Mouse (Mus musculus): Measurements from ENCODE around the gene Lsamp. TPM values are rescaled to one million over a fixed set of nuclear protein-coding genes. Genes with fewer than 3 reads are reported as not detected.

Lsamp gene
- polyA plus RNA-seq, 1 experiment from 2014 or later: 1.3 TPM

DNA sequence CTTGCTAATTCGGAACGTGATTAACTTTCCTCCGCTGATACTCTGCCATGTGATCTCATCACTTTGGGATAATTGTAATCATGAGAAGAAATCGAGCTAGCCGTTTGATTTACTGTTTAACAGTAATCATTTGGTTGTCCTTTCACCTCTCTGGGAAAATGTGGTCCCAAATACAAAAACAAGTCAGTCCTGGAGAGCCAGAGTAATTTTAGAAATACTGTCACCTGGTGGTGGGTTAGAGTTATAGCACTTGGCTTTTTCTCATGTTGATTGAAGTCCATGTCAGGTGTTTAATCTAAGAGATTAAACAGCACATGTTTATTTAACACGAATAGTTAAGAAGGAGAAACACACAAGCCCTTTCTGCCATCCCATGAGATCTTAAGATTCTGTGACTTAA, 1851.6 kb downstream of the Lsamp start:
- DNase-seq (ENCODE audit: low spot score) (no peak), ATAC-seq (replicated peaks; ENCODE audit: low FRiP score) (no peak)
- 56% methylated on average over 6 of the region's 6 CpGs for WGBS
- Histone ChIP-seq H3K9me3 (ENCODE audit: control insufficient read depth, low read length) (no peaks in the 10 kb centered on the region), H3K36me3 (ENCODE audit: control insufficient read depth, insufficient read depth, low read length) (no peaks in the 10 kb centered on the region), H3K27ac (ENCODE audit: low read depth, low read length) (no peak overlapping the region), H3K4me3 (ENCODE audit: low read depth, low read length) (no peak overlapping the region), H3K4me1 (replicated peaks; ENCODE audit: control insufficient read depth, insufficient read depth, low read length) (no peaks in the 10 kb centered on the region), H3K9ac (ENCODE audit: low read depth, low read length) (no peak overlapping the region), H3K27me3 (replicated peaks; ENCODE audit: control insufficient read depth, insufficient read depth, low read length) (no peaks in the 10 kb centered on the region), H3K4me2 (no peak overlapping the region)

DNA sequence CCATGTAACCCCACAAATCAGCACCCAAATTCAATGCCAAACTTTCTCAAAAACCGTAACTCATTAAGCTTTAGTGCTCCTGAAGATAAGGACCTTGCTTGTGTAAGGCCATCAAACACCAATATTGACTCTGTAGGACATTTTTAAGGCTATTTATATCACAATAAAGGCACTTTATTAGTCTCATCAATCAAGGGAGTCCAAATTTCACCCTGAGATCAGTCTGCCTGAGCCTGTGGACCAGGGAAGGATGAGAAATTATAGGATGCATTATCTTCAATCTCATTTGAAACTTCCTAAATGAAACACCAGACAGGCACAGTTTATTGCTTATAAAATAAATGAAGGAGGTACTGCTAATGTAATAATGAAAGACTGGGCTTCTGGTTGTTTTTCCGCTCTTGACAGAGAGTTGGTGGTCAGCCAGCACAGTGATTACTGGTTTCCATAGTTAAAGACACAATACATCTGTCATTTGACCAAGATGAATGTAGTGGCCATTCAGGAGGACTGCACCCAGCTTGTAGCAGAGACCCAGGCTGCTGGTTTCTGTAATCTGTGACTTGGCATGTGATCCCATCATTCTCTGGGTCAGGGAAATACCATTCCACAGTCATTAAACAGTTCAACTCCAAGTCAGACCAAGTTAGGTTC, 1855.7 kb downstream of the Lsamp start:
- Histone ChIP-seq H3K36me3 (ENCODE audit: control insufficient read depth, insufficient read depth, low read length) (no peaks in the 10 kb centered on the region), H3K4me3 (ENCODE audit: low read depth, low read length) (no peak overlapping the region), H3K9ac (ENCODE audit: low read depth, low read length) (no peak overlapping the region), H3K27ac (ENCODE audit: low read depth, low read length) (no peak overlapping the region), H3K4me1 (replicated peaks; ENCODE audit: control insufficient read depth, insufficient read depth, low read length) (no peaks in the 10 kb centered on the region), H3K4me2 (no peak overlapping the region), H3K27me3 (replicated peaks; ENCODE audit: control insufficient read depth, insufficient read depth, low read length) (no peaks in the 10 kb centered on the region), H3K9me3 (ENCODE audit: control insufficient read depth, low read length) (no peaks in the 10 kb centered on the region)
- 69% methylated on average over 2 of the region's 2 CpGs for WGBS
- DNase-seq (ENCODE audit: low spot score) (no peak), ATAC-seq (replicated peaks; ENCODE audit: low FRiP score) (no peak)

DNA sequence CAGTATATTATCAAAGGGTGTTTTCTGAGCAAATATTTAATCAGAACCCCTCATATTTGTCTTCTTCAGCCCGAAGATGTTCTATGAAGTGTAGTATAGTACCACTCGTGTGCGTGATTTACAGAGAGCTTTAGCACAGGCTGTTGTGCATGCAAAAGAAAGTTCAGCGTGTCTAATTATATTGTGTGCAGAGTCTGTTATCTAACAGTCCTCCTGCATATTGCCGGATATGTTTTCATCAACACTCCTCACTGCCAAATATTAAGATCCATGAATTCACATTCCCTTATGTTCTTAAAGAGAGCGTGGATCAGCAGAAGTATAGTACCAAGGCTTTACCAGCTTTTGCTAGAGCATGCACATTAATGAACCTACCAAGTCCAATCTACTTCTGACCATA, 1862.7 kb downstream of the Lsamp start:
- Histone ChIP-seq H3K9me3 (ENCODE audit: control insufficient read depth, low read length) (no peaks in the 10 kb centered on the region), H3K36me3 (ENCODE audit: control insufficient read depth, insufficient read depth, low read length) (no peaks in the 10 kb centered on the region), H3K4me1 (replicated peaks; ENCODE audit: control insufficient read depth, insufficient read depth, low read length) (no peaks in the 10 kb centered on the region), H3K9ac (ENCODE audit: low read depth, low read length) (no peak overlapping the region), H3K27me3 (replicated peaks; ENCODE audit: control insufficient read depth, insufficient read depth, low read length) (no peaks in the 10 kb centered on the region), H3K4me2 (no peak overlapping the region), H3K4me3 (ENCODE audit: low read depth, low read length) (no peak overlapping the region), H3K27ac (ENCODE audit: low read depth, low read length) (no peak overlapping the region)
- no peak for ATAC-seq (replicated peaks; ENCODE audit: low FRiP score)
- DNase-seq (ENCODE audit: low spot score): no peak
- 83% methylated on average over 6 of the region's 6 CpGs for WGBS

DNA sequence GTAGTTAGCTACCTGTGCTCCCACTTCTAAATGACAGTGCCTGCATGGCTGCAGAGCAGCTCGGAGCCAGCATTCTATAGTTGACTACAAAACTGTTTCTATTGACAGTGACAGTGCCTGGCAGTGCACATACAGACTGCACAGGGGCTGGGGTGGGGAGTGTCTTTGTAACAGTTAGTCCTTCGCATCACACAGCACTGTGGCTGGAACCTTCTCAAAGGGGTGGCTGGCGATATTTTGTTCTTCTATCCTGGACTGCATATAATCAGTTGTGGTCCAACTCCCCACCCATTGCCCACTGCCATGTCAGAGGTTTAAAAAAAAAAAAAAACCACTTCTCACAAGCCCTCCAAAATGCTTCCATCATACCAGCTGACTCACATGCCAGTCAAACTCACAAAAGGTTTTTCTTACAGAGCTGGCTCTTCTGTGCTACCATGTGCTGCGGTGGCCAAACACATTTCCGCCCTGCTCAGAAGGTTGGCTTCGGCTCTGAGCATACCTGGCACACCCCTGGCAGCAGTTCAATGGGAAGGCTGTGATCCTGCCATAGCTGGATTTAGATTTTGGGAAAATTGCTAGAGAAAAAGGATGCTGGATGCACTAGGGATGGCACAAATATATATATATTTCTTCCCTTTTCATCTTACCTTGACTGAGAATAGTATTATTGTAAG, 1887.9 kb downstream of the Lsamp start:
- DNase-seq (ENCODE audit: low spot score) (no peak), ATAC-seq (replicated peaks; ENCODE audit: low FRiP score) (no peak)
- Histone ChIP-seq H3K4me1 (replicated peaks; ENCODE audit: control insufficient read depth, insufficient read depth, low read length) (no peaks in the 10 kb centered on the region), H3K36me3 (ENCODE audit: control insufficient read depth, insufficient read depth, low read length) (no peaks in the 10 kb centered on the region), H3K9me3 (ENCODE audit: control insufficient read depth, low read length) (no peaks in the 10 kb centered on the region), H3K4me3 (ENCODE audit: low read depth, low read length) (no peak overlapping the region), H3K27ac (ENCODE audit: low read depth, low read length) (no peak overlapping the region), H3K9ac (ENCODE audit: low read depth, low read length) (no peak overlapping the region), H3K4me2 (no peak overlapping the region), H3K27me3 (replicated peaks; ENCODE audit: control insufficient read depth, insufficient read depth, low read length) (no peaks in the 10 kb centered on the region)
- 79% methylated on average over 6 of the region's 6 CpGs for WGBS

DNA sequence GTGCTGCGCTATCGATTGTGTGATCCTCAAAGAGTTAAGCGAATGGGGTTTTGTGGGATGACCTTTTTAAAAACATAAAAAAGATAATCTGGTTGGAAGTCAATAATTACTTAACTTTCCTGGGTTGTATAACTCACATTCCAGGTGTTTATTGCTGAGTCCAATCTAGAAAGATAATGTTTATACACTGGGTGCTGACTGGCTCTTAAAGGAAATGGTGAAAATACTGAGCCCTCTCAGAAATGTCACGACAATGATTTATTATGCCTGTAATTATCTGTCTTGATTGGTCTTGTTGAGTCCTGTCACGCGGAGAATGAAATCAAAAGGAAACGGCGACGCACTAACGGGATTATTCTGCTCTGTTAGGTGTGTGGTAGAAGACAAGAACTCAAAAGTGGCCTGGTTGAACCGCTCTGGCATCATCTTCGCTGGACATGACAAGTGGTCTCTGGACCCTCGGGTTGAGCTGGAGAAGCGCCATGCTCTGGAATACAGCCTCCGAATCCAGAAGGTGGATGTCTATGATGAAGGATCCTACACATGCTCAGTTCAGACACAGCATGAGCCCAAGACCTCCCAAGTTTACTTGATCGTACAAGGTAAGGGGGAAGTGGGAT, 1904.5 kb downstream of the Lsamp start:
- no peak overlapping the region for H3K4me2 ChIP-seq
- ATAC-seq (replicated peaks; ENCODE audit: low FRiP score): no peak
- no peak overlapping the region for H3K27ac ChIP-seq (ENCODE audit: low read depth, low read length)
- H3K9ac ChIP-seq (ENCODE audit: low read depth, low read length): no peak overlapping the region
- no peak overlapping the region for H3K4me3 ChIP-seq (ENCODE audit: low read depth, low read length)
- H3K27me3 ChIP-seq (replicated peaks; ENCODE audit: control insufficient read depth, insufficient read depth, low read length): no peaks in the 10 kb centered on the region
- no peaks in the 10 kb centered on the region for H3K9me3 ChIP-seq (ENCODE audit: control insufficient read depth, low read length)
- 87% methylated on average over 16 of the region's 16 CpGs for WGBS
- no peak for DNase-seq (ENCODE audit: low spot score)
- H3K36me3 ChIP-seq (ENCODE audit: control insufficient read depth, insufficient read depth, low read length): no peaks in the 10 kb centered on the region
- H3K4me1 ChIP-seq (replicated peaks; ENCODE audit: control insufficient read depth, insufficient read depth, low read length): no peaks in the 10 kb centered on the region

DNA sequence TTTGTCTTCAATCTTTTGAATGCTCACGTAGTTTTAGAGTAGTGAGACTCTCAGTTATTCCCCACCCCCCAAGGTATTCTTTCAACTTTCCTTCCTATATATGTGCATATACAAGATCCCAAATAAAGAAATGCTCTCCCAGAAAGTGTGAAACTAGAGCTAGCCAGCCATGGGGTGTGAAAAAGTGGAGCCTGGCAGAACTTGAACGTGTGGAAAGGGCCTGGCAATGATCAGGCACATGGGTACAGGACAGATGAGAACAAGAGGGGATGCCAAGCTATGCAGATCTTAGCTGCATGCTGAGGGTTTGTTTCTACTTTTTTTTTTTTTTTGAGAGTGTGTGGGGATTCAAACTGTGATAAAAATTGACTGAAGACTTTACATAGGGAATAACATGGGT, 1916.6 kb downstream of the Lsamp start:
- WGBS: 54% methylated on average over 2 of the region's 2 CpGs
- H3K27me3 ChIP-seq (replicated peaks; ENCODE audit: control insufficient read depth, insufficient read depth, low read length): no peaks in the 10 kb centered on the region

DNA sequence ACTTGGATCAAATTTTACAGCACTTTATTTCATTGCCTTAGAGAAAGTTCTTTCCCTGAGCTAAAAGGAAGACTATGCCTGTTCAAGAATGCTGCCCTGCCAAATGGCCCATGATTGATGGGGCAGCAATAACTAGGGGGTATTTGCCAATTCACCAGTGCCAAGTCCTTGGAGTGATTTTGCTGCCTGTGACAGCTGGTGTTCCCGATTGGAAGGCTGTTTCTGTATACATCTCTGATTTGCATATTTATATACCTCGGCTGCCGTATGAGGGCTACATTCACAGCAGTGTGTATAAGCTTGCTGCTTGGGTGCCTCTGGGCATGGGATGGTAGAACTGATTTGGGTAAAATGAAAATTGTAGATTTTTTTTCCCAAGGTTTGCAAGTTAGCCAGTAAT, 1919.5 kb downstream of the Lsamp start:
- WGBS: 77% methylated on average over 3 of the region's 3 CpGs
- H3K27ac ChIP-seq (ENCODE audit: low read depth, low read length): no peak overlapping the region
- H3K36me3 ChIP-seq (ENCODE audit: control insufficient read depth, insufficient read depth, low read length): no peaks in the 10 kb centered on the region
- H3K9ac ChIP-seq (ENCODE audit: low read depth, low read length): no peak overlapping the region
- no peaks in the 10 kb centered on the region for H3K4me1 ChIP-seq (replicated peaks; ENCODE audit: control insufficient read depth, insufficient read depth, low read length)
- no peak overlapping the region for H3K4me3 ChIP-seq (ENCODE audit: low read depth, low read length)
- ATAC-seq (replicated peaks; ENCODE audit: low FRiP score) (no peak), DNase-seq (ENCODE audit: low spot score) (no peak)
- no peaks in the 10 kb centered on the region for H3K9me3 ChIP-seq (ENCODE audit: control insufficient read depth, low read length)
- no peak overlapping the region for H3K4me2 ChIP-seq
- H3K27me3 ChIP-seq (replicated peaks; ENCODE audit: control insufficient read depth, insufficient read depth, low read length): no peaks in the 10 kb centered on the region

More for the DNA sequence above, 1916.6 kb downstream of the Lsamp start:
- H3K4me3 ChIP-seq (ENCODE audit: low read depth, low read length): no peak overlapping the region
- H3K36me3 ChIP-seq (ENCODE audit: control insufficient read depth, insufficient read depth, low read length): no peaks in the 10 kb centered on the region
- no peak overlapping the region for H3K4me2 ChIP-seq
- no peak overlapping the region for H3K27ac ChIP-seq (ENCODE audit: low read depth, low read length)
- ATAC-seq (replicated peaks; ENCODE audit: low FRiP score) (no peak), DNase-seq (ENCODE audit: low spot score) (no peak)
- no peaks in the 10 kb centered on the region for H3K9me3 ChIP-seq (ENCODE audit: control insufficient read depth, low read length)
- no peaks in the 10 kb centered on the region for H3K4me1 ChIP-seq (replicated peaks; ENCODE audit: control insufficient read depth, insufficient read depth, low read length)
- H3K9ac ChIP-seq (ENCODE audit: low read depth, low read length): no peak overlapping the region

DNA sequence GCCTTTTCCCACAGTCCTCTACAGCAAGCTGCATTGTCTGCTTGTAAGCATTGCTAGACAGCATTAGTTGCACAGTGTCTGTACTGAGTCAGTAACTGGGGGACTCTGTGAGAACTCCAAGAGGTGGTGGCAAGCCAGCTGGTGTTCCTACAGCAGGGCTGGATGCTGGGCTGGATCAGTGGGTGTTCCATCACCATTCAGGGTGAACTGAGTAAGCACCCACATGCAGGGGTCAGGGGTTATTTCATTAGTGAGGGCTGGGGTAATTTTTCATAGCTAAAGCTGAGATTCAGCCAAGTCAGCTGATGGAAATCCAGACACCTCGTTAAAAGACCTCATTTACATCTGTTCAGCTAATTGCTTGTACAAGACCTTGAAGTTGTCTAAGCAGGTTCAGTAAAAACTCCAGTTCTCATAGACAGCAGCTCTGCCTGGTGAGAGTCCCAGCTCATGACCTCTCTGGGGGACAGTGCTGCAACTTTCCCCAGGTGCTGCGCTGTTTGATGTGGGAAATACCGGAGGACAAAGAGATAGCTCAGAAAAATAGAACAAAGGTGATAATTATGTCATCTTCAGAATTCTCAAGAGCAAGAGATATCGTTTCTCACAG, 1928.5 kb downstream of the Lsamp start:
- 64% methylated on average over 4 of the region's 4 CpGs for whole genome bisulfite sequencing
- no peak overlapping the region for H3K4me3 ChIP-seq (ENCODE audit: low read depth, low read length)
- DNase-seq (ENCODE audit: low spot score): no peak
- H3K27ac ChIP-seq (ENCODE audit: low read depth, low read length): no peak overlapping the region
- no peaks in the 10 kb centered on the region for H3K36me3 ChIP-seq (ENCODE audit: control insufficient read depth, insufficient read depth, low read length)
- H3K4me2 ChIP-seq: no peak overlapping the region
- no peak for ATAC-seq (replicated peaks; ENCODE audit: low FRiP score)
- no peak overlapping the region for H3K9ac ChIP-seq (ENCODE audit: low read depth, low read length)
- H3K27me3 ChIP-seq (replicated peaks; ENCODE audit: control insufficient read depth, insufficient read depth, low read length): no peaks in the 10 kb centered on the region
- H3K4me1 ChIP-seq (replicated peaks; ENCODE audit: control insufficient read depth, insufficient read depth, low read length): no peaks in the 10 kb centered on the region
- H3K9me3 ChIP-seq (ENCODE audit: control insufficient read depth, low read length): no peaks in the 10 kb centered on the region
